Comparison of ENCODE assay signal across 8 mouse cellular contexts in genomic region chr6:48537105-48537954, GRCm38 (mm10). TPM values are rescaled to one million over a fixed set of nuclear protein-coding genes. Genes with fewer than 3 reads are reported as not detected.
DNase-seq lines count a peak whose midpoint lies in the region; ATAC-seq lines count a peak whose summit lies in the region.

Gene Atp6v0e2 (plus strand): TSS chr6:48537615.

- ATAC-seq in liver, embryonic 13.5 days (ENCODE audit: low read depth): no peak
- peak; percentile 97 for ATAC-seq in neural tube, embryonic 15.5 days (ENCODE audit: low FRiP score)

- WGBS in large intestine, adult 2 months: 12% methylated on average over 38 of the region's 38 CpGs
- WGBS in liver, embryonic 13.5 days (ENCODE audit: insufficient replicate concordance): 13% methylated on average over 38 of the region's 38 CpGs
- WGBS in neural tube, embryonic 15.5 days: 3% methylated on average over 38 of the region's 38 CpGs

- H3K4me3 ChIP-seq in liver, embryonic 13.5 days (replicated peaks): peak within 1 kb of the TSS; percentile 35
- peak within 1 kb of the TSS; percentile 82 for H3K4me3 ChIP-seq in neural tube, embryonic 15.5 days (replicated peaks)

- H3K27me3 ChIP-seq in liver, embryonic 13.5 days: no peaks in the 10 kb centered on the region
- no peaks in the 10 kb centered on the region for H3K27me3 ChIP-seq in neural tube, embryonic 15.5 days (replicated peaks)

- no peaks in the 10 kb centered on the region; the same call in 1 of the 2 replicates for H3K4me1 ChIP-seq in liver, embryonic 13.5 days (replicated peaks)
- peaks cover 32% of the 10 kb centered on the region for H3K4me1 ChIP-seq in neural tube, embryonic 15.5 days

- H3K36me3 ChIP-seq in liver, embryonic 13.5 days: no peaks in the 10 kb centered on the region
- H3K36me3 ChIP-seq in neural tube, embryonic 15.5 days: peaks cover 19% of the 10 kb centered on the region

- intact Hi-C loops in heart, postnatal 25 days (cut with DNase I): loop anchor here (5.0 kb wide), 1 partner anchor 235 kb away; the partner anchor contains the start of gene Gimap3

- no peak within 1 kb of the TSS for H3K9ac ChIP-seq in liver, embryonic 13.5 days
- peak within 1 kb of the TSS; percentile 98 for H3K9ac ChIP-seq in neural tube, embryonic 15.5 days (replicated peaks)

- H3K4me2 ChIP-seq in liver, embryonic 13.5 days: peak within 1 kb of the TSS; percentile 46
- peak within 1 kb of the TSS; percentile 89 for H3K4me2 ChIP-seq in neural tube, embryonic 15.5 days

- H3K9me3 ChIP-seq in liver, embryonic 13.5 days (replicated peaks): no peaks in the 10 kb centered on the region
- no peaks in the 10 kb centered on the region for H3K9me3 ChIP-seq in neural tube, embryonic 15.5 days (replicated peaks)

- peak; percentile 97 for DNase-seq in ES-CJ7 (ENCODE audit: low read depth, low spot score)
- DNase-seq in cerebellum, adult 18-20 months: peak; percentile 95 to 96
- DNase-seq in forelimb bud, embryonic 11.5 days (ENCODE audit: low read depth, low spot score): peak; percentile 85
- DNase-seq in heart, postnatal 25 days (ENCODE audit: low spot score): peak; percentile 58
- no peak for DNase-seq in large intestine, adult 2 months (ENCODE audit: low read depth, low spot score)
- no peak for DNase-seq in liver, embryonic 13.5 days
- peak; percentile 53 for DNase-seq in urinary bladder, postnatal 10 days (ENCODE audit: low spot score)

- H3K27ac ChIP-seq in liver, embryonic 13.5 days: no peak within 1 kb of the TSS
- peak within 1 kb of the TSS; percentile 87 for H3K27ac ChIP-seq in neural tube, embryonic 15.5 days (replicated peaks)

RNA-seq across cellular contexts. Expression of gene Atp6v0e2, which starts in this region (rescaled TPM):
- total RNA-seq in heart, postnatal 25 days (2021): 10 to 100 TPM; 19.3 to 22.2 TPM
- 41.1 and 45.9 TPM in 2 replicates for polyA plus RNA-seq in large intestine, adult 2 months (2012; rRNA removed)
- 1.5 and 1.6 TPM in 2 replicates for polyA plus RNA-seq in liver, embryonic 13.5 days (2015; fragmentation: Nextera tagmentation; extraction: Ambion mirVana)
- polyA plus RNA-seq in neural tube, embryonic 15.5 days (2015; fragmentation: Nextera tagmentation; extraction: Ambion mirVana): 295 and 349 TPM in 2 replicates

Comparison
In these comparisons a context has a peak if more than half of its experiments do, and no peak if none do; other contexts are left out.
1. RNA of gene Atp6v0e2 (polyA plus RNA-seq): 295 to 349 TPM in neural tube, embryonic 15.5 days and 41.1 to 45.9 TPM in large intestine, adult 2 months; 1.5 to 1.6 TPM in liver, embryonic 13.5 days; every median in the first group is over 10 times any median in the second.
2. DNase-seq: peak in ES-CJ7 (single experiment), cerebellum, adult 18-20 months (2 of 2), forelimb bud, embryonic 11.5 days (single experiment), heart, postnatal 25 days (single experiment) and urinary bladder, postnatal 10 days (single experiment); none in large intestine, adult 2 months (single experiment) and liver, embryonic 13.5 days (single experiment).